Mouse (Mus musculus): ENCODE measurements around the gene Sytl2. TPM values are rescaled to one million over a fixed set of nuclear protein-coding genes. Genes with fewer than 3 reads are reported as not detected.
A peak's percentile ranks its signal among the peaks of the same experiment; 100 is the strongest.

Sytl2 gene
- polyA plus RNA-seq, 1 experiment from 2014 or later = 4.1 TPM

DNA sequence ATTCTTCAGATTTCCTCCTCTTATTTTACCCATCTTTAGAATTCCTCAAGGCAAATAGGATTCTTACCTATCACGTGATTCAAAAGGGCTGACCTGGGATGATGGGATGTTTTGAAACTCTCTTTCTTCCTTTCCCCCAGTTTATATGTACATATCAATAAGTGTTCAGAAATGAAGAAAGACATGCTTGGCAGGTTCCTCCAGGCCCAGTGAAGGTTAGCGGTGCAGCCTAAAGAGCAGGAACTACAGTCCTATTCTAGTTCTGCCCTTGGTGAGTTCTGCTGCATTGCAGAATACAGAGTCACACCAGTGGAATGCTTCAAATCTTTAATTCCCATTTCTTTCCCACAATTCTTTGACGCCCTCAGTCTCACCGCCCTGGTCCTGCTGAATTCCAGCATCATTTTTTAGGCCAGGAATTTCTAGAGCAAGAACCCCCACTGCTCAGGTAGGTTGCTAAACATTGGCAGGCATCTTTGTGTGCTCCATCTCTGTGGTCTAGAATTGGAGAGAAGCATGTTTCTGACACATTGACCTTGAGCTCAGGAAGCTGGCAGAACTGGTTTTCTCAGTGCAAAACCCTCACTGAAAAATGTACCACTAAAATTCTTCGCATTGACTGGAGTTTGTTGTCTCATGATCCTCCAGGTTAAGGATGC is 45.9 kb downstream of the Sytl2 start:
- ATAC-seq (ENCODE audit: borderline replicate concordance, extremely low read depth, low FRiP score, low TSS enrichment) = no peak
- H3K4me1 ChIP-seq = no peaks in the 10 kb centered on the region; the same call in 1 of the 2 replicates
- H3K9me3 ChIP-seq = no peaks in the 10 kb centered on the region
- no peak overlapping the region for H3K4me3 ChIP-seq
- H3K27ac ChIP-seq = no peak overlapping the region
- 58% methylated on average over 5 of the region's 5 CpGs for WGBS
- no peak overlapping the region for H3K4me2 ChIP-seq
- no peaks in the 10 kb centered on the region for H3K36me3 ChIP-seq
- no peaks in the 10 kb centered on the region for H3K27me3 ChIP-seq
- no peak overlapping the region for H3K9ac ChIP-seq

DNA sequence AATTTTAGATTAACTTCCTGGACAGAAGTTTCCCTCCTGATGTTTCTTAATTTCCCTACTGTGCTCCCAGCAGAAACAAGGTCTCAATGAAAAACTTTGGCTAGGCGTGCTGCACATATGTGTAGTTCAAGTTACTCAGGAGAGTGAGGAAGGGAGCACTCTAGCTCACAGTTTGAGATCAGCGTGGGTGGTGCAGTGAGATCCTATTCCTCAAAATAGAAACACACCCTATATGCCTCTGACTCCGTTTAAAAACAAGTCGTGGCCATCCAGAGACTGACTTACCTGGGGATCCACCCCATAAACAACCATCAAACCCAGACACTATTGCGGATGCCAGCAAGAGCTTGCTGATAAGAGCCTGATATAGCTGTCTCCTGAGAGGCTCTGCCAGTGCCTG is 47.0 kb downstream of the Sytl2 start:
- H3K27me3 ChIP-seq = no peaks in the 10 kb centered on the region

DNA sequence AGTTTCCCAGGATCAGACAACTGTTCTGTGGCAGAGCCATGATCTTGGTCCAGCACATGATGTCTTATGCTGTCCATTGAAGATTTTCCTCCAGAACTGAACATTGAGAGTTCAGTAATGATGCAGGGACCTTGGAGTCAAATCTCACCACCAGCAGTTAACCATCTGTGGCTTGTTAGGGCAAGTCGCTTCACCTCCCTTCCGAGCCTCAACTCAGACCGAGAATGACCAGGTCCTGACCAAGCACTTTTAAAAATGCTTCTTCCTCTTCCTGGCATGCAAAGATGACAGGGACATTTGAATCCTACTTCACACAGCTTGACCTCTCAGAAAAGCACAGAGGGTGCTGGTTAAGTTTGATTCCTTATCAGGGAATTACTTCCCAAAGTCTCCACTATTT is 50.1 kb downstream of the Sytl2 start:
- no peaks in the 10 kb centered on the region for H3K27me3 ChIP-seq
- ATAC-seq (ENCODE audit: borderline replicate concordance, extremely low read depth, low FRiP score, low TSS enrichment) = no peak
- H3K27ac ChIP-seq = no peak overlapping the region
- no peaks in the 10 kb centered on the region for H3K36me3 ChIP-seq
- no peak overlapping the region for H3K9ac ChIP-seq
- no peak overlapping the region for H3K4me2 ChIP-seq
- no peak overlapping the region for H3K4me3 ChIP-seq
- no peaks in the 10 kb centered on the region for H3K9me3 ChIP-seq
- WGBS = 84% methylated on average over 3 of the region's 3 CpGs
- no peaks in the 10 kb centered on the region; the same call in 1 of the 2 replicates for H3K4me1 ChIP-seq

More for the DNA sequence above, 47.0 kb downstream of the Sytl2 start:
- Histone ChIP-seq H3K4me2 (no peak overlapping the region), H3K36me3 (no peaks in the 10 kb centered on the region), H3K4me1 (no peaks in the 10 kb centered on the region; the same call in 1 of the 2 replicates), H3K27ac (no peak overlapping the region), H3K9ac (no peak overlapping the region), H3K4me3 (no peak overlapping the region), H3K9me3 (no peaks in the 10 kb centered on the region)
- WGBS = 62% methylated on average over 5 of the region's 5 CpGs
- ATAC-seq (ENCODE audit: borderline replicate concordance, extremely low read depth, low FRiP score, low TSS enrichment) = no peak

DNA sequence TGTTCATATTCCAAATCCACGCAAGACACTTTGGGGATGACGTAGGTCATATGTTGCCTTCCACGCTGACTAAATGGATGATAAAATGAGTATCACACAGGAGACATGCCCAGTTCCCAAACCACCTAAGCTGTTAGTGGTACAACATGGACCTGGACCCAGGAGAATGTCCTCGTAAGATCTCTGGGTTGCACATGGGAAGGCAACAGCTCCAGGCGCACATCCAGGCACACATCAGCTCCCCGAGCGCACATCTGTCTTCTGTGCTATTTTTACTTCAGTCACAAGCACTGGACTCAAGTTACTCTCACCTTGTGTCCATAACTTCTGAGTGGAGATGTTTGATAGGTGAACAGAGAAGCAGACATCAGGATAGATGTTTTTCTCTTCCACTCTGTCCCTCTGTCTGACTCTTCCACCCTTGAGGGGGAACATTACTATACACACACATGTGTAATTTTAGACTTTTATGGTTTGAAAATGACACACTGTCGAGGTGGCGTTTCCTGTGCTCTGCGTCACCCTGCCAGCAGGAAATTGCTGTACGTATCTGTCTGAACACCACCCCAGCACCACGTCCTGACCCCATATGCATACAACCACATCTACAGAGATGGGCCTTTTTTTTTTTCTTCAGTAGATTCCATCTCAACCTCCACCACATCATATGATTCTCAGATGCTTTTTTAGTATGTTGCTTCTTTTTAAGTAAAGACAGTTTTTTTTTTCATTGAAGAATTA is 51.6 kb downstream of the Sytl2 start:
- Histone ChIP-seq H3K36me3 (no peaks in the 10 kb centered on the region), H3K4me3 (no peak overlapping the region), H3K27me3 (no peaks in the 10 kb centered on the region), H3K4me2 (no peak overlapping the region), H3K9me3 (no peaks in the 10 kb centered on the region), H3K4me1 (no peaks in the 10 kb centered on the region), H3K27ac (no peak overlapping the region), H3K9ac (no peak overlapping the region)
- 59% methylated on average over 12 of the region's 12 CpGs for WGBS
- no peak for ATAC-seq (ENCODE audit: borderline replicate concordance, extremely low read depth, low FRiP score, low TSS enrichment)

DNA sequence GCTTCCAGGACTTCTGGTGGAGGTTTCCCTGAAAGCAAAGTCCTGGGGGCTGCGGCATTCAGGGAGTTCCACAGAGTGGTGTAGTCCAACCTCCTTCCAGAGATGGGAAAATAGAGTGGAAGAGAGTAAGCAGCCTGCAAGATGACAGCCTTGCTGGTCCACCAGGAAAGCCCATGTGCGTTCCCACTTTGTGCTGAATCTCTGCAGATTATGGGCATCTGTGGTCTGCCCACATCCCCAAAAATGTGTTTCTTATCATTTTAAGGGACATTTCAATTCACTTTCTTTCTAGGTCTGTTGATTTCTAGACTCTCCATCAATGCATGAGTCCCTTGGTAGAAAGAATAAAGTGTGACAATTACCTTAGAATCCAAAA is 52.2 kb downstream of the Sytl2 start:
- no peaks in the 10 kb centered on the region for H3K27me3 ChIP-seq
- no peak overlapping the region for H3K27ac ChIP-seq
- no peak overlapping the region for H3K9ac ChIP-seq
- H3K9me3 ChIP-seq = no peaks in the 10 kb centered on the region
- no peak for ATAC-seq (ENCODE audit: borderline replicate concordance, extremely low read depth, low FRiP score, low TSS enrichment)
- H3K36me3 ChIP-seq = no peaks in the 10 kb centered on the region
- 85% methylated on average over 2 of the region's 2 CpGs for WGBS
- no peaks in the 10 kb centered on the region for H3K4me1 ChIP-seq
- no peak overlapping the region for H3K4me3 ChIP-seq
- H3K4me2 ChIP-seq = no peak overlapping the region

DNA sequence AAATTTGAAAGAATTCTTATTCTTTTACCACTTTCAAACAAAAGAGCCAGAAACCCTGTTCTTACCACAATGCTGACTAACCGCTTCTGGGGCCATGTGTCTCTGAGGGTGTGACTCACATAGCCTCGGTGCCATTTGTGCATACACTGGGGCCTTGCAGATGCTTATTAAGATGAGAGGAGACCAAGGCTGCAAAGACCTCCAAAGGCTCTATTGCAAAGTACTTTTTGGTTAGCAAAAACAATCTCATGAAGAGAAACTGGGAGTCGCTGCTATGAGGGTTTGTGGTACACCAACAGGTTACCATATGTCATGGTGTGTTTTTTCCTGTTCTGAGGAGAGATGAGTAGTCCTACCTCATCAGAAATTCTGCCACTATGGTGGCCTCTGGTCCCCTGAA is 53.4 kb downstream of the Sytl2 start:
- H3K36me3 ChIP-seq = no peaks in the 10 kb centered on the region
- H3K27me3 ChIP-seq = no peaks in the 10 kb centered on the region
- no peak overlapping the region for H3K4me3 ChIP-seq
- ATAC-seq (ENCODE audit: borderline replicate concordance, extremely low read depth, low FRiP score, low TSS enrichment) = no peak
- no peaks in the 10 kb centered on the region for H3K4me1 ChIP-seq
- H3K9ac ChIP-seq = no peak overlapping the region
- H3K9me3 ChIP-seq = no peaks in the 10 kb centered on the region
- 80% methylated on average over 3 of the region's 3 CpGs for WGBS
- no peak overlapping the region for H3K27ac ChIP-seq
- no peak overlapping the region for H3K4me2 ChIP-seq

DNA sequence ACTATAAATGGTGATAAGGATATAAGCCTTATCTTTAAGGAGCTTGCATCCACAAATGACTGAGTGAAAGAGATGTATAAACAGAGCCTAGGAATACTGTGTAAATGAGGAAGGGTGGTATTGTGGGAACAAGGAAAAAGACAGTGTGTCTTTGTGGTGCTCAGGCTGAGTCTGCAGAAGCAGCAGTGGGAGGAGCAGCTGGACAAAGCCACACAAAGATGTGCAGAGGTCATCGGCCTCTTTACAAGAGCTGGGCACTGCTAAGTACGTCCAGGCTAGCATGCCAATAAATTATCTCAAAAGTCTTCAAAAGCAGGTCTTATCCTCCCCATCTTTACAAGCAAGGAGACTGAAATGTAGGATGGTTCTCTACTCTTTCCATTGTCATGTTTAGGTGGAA is 53.9 kb downstream of the Sytl2 start:
- Histone ChIP-seq H3K9ac (no peak overlapping the region), H3K9me3 (no peaks in the 10 kb centered on the region), H3K4me3 (no peak overlapping the region), H3K4me1 (no peaks in the 10 kb centered on the region), H3K36me3 (no peaks in the 10 kb centered on the region), H3K27ac (no peak overlapping the region), H3K4me2 (no peak overlapping the region), H3K27me3 (no peaks in the 10 kb centered on the region)
- ATAC-seq (ENCODE audit: borderline replicate concordance, extremely low read depth, low FRiP score, low TSS enrichment) = no peak
- WGBS = 76% methylated on average over 2 of the region's 2 CpGs

DNA sequence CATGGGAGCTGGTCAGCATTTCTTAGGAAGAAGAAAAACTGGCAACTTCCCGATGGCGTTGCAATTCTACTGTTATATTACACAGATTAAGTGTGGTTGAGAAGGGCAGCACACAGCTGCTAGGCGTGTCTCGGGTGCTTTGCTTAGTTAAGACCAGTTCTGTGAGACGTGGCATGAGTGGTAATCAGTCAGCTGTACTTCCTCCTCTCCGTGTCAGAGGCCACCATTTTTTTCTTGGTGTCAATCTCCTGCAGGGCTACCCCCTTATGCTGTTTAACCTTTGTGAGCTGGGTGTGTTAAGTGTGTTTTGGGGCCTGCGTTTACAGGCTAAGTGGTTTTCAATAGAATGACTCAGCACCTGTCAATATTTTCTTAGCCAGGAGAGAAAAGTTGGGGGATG is 60.7 kb downstream of the Sytl2 start:
- Histone ChIP-seq H3K4me3 (no peak overlapping the region), H3K4me2 (no peak overlapping the region), H3K4me1 (no peaks in the 10 kb centered on the region), H3K27me3 (no peaks in the 10 kb centered on the region), H3K27ac (no peak overlapping the region), H3K9ac (no peak overlapping the region), H3K36me3 (no peaks in the 10 kb centered on the region), H3K9me3 (no peaks in the 10 kb centered on the region)
- 38% methylated on average over 7 of the region's 7 CpGs for WGBS
- peak; percentile 64; the same call in 1 of the 2 replicates for ATAC-seq (ENCODE audit: borderline replicate concordance, extremely low read depth, low FRiP score, low TSS enrichment)

DNA sequence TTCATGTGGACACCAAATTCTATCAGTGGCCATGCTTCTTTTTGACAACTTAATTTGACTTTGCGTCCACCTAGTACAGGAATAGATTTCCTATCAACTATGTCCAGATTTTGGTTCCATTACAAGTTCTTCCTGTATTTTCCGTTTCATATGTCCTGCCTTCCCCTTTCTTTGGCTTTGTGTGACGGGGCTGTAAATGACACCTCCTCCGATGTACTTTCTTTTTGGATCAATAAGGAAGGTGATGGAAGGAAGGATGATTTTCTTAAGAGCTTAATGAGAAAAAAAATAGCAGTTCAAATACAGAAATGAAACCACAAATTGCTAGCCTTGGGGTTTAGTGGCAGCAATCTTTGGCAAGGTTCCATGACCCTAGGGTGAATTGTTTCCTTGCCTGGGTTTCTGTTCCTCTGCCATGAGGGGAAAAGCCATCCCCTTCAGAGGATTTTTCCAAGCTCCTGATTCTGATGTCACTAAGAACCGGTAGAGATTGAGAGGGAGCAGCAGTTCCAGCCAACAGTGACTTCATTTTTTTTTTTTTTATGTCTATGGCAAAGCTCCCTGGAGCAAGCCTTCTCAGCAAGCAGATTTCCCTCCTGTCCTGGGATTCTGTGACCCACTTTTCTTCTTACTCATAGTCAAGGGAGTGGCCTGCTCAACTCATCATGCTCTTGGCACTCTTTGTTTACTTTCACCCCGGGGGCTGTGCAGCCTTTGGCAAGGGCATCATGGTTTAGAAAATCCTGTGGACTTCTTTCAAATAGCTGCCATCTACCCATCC is 68.2 kb downstream of the Sytl2 start:
- WGBS = 61% methylated on average over 6 of the region's 6 CpGs
- H3K36me3 ChIP-seq = no peaks in the 10 kb centered on the region
- H3K4me2 ChIP-seq = no peak overlapping the region
- H3K9ac ChIP-seq = no peak overlapping the region
- H3K4me3 ChIP-seq = no peak overlapping the region
- ATAC-seq (ENCODE audit: borderline replicate concordance, extremely low read depth, low FRiP score, low TSS enrichment) = no peak
- no peaks in the 10 kb centered on the region for H3K27me3 ChIP-seq
- no peak overlapping the region for H3K27ac ChIP-seq
- peaks cover 15% of the 10 kb centered on the region for H3K4me1 ChIP-seq
- H3K9me3 ChIP-seq = no peaks in the 10 kb centered on the region

DNA sequence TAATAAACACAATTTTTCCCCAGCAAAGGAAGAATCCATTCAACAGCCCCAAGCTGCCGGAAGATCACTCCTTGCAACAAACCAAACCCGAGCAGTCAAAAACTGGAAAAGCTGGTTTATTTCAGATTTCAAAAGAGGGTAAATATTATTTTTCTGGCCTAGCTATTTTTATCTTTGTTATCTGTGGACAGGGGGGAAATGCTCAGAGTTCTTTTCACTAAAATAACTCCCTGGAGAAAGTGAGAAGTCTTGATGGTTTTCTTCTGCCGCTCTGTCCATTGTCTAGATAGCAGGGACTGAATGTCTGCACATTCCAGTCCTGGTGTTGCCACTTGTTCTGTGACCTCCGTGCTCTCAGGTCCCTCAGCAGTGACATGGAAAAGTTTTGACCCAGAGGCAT is 70.8 kb downstream of the Sytl2 start:
- no peak overlapping the region for H3K9ac ChIP-seq
- no peaks in the 10 kb centered on the region for H3K27me3 ChIP-seq
- no peak overlapping the region for H3K4me2 ChIP-seq
- ATAC-seq (ENCODE audit: borderline replicate concordance, extremely low read depth, low FRiP score, low TSS enrichment) = no peak; the same call in 1 of the 2 replicates
- H3K4me3 ChIP-seq = no peak overlapping the region
- H3K4me1 ChIP-seq = peaks cover 15% of the 10 kb centered on the region
- H3K27ac ChIP-seq = peak overlapping the region; percentile 60
- no peaks in the 10 kb centered on the region for H3K36me3 ChIP-seq
- H3K9me3 ChIP-seq = no peaks in the 10 kb centered on the region
- WGBS = 25% methylated on average over 4 of the region's 4 CpGs

DNA sequence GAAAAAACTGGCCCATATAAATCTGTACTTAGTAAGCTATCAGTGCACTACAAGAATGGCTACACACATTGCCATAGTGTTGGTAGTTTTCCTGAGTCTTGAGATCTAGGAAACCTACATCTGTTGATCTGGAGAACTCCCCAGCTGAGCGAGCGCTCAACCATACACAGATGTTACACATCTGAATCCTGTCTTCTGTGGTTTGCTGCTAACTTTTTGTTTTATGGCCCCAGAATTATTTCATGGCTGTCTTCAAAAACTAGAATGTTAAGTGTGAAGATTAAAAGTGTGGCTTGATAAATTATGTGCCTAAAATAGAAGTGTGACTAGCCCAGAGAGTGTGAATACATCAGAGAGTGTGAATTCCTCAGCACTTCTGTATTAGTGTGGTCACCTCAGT is 82.4 kb downstream of the Sytl2 start:
- Histone ChIP-seq H3K36me3 (no peaks in the 10 kb centered on the region), H3K27me3 (no peaks in the 10 kb centered on the region), H3K9me3 (no peaks in the 10 kb centered on the region), H3K4me3 (no peak overlapping the region), H3K9ac (no peak overlapping the region), H3K27ac (no peak overlapping the region), H3K4me1 (no peaks in the 10 kb centered on the region), H3K4me2 (no peak overlapping the region)
- 72% methylated on average over 2 of the region's 2 CpGs for WGBS
- ATAC-seq (ENCODE audit: borderline replicate concordance, extremely low read depth, low FRiP score, low TSS enrichment) = no peak

DNA sequence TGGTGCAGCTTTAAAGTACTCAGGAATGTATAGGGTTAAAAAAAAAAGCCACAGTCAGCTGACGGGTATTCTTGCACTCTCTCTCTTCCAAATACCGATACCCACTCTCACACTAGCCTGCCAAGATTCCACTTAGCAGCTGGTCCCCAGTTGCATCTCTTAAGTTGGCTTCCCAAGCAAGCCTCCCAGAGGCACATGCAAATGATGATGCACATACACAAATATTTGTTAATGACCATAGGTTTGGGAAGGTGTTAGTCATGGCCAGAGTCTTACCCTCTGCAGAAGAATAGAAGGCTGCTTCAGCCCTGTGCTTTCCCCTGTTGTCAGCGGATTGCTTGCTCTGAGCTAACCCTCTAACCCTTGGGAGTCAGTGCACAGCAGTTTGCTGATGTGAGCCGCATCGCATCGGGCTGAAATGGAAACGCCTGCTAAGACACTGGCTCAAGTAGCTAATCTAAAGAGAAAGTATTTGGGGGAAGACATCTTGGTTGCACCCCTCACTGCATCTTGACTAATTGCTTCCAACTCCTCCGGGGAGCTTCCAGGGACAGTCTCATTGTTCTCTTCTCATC is 84.9 kb downstream of the Sytl2 start:
- 11% methylated on average over 8 of the region's 8 CpGs for WGBS
- H3K9ac ChIP-seq = no peak overlapping the region
- no peaks in the 10 kb centered on the region for H3K27me3 ChIP-seq
- peak overlapping the region; percentile 22; the same call in 1 of the 2 replicates for H3K4me2 ChIP-seq
- ATAC-seq (ENCODE audit: borderline replicate concordance, extremely low read depth, low FRiP score, low TSS enrichment) = no peak
- H3K4me1 ChIP-seq = no peaks in the 10 kb centered on the region
- H3K4me3 ChIP-seq = no peak overlapping the region
- H3K36me3 ChIP-seq = no peaks in the 10 kb centered on the region
- no peaks in the 10 kb centered on the region for H3K9me3 ChIP-seq
- no peak overlapping the region for H3K27ac ChIP-seq

Measured in lung, embryonic 15.5 days (tissue).